In genomic region chr10:42578698-42579474, GRCm38 (mm10) we compare ENCODE assay signal across 16 mouse cellular contexts. TPM values are rescaled to one million over a fixed set of nuclear protein-coding genes. Genes with fewer than 3 reads are reported as not detected.
DNase-seq lines count a peak whose midpoint lies in the region; ATAC-seq lines count a peak whose summit lies in the region.
"Had no signal": no experiment of that assay in that cellular context is flagged by ENCODE, and none has a peak within 500 bp of the region (broad histone marks: within the 10 kb centered on the region; RNA-seq: fewer than 3 reads in every experiment).

No protein-coding gene starts in this region.

- H3K9ac ChIP-seq in heart, embryonic 12.5 days = no peak overlapping the region
- no peak overlapping the region for H3K9ac ChIP-seq in limb, embryonic 11.5 days (ENCODE audit: low read length)
- H3K9ac ChIP-seq in forebrain, embryonic 12.5 days = peak overlapping the region; percentile 97
- H3K9ac ChIP-seq in midbrain, embryonic 15.5 days = no peak overlapping the region
- H3K9ac ChIP-seq: neural tube, embryonic 13.5 days; stomach, embryonic 15.5 days had no signal

- 1% methylated on average over 22 of the region's 22 CpGs for WGBS in heart, embryonic 12.5 days
- WGBS in limb, embryonic 11.5 days = 1% methylated on average over 22 of the region's 22 CpGs
- WGBS in limb, embryonic 10.5 days = under 1% methylated on average over 22 of the region's 22 CpGs
- WGBS in forebrain, embryonic 12.5 days = 1% methylated on average over 22 of the region's 22 CpGs
- WGBS in midbrain, embryonic 15.5 days = 1% methylated on average over 22 of the region's 22 CpGs

- H3K4me1 ChIP-seq in heart, embryonic 12.5 days (replicated peaks) = peaks cover 35% of the 10 kb centered on the region
- peaks cover 17% of the 10 kb centered on the region for H3K4me1 ChIP-seq in limb, embryonic 11.5 days (ENCODE audit: control insufficient read depth, insufficient read depth, low read length)
- peaks cover 38% of the 10 kb centered on the region for H3K4me1 ChIP-seq in limb, embryonic 10.5 days
- peaks cover 61% of the 10 kb centered on the region for H3K4me1 ChIP-seq in forebrain, embryonic 12.5 days
- H3K4me1 ChIP-seq in midbrain, embryonic 15.5 days = peaks cover 41% of the 10 kb centered on the region

- peak overlapping the region; percentile 55 for H3K4me2 ChIP-seq in heart, embryonic 12.5 days
- no peak overlapping the region for H3K4me2 ChIP-seq in limb, embryonic 11.5 days (ENCODE audit: low read depth, severe bottlenecking)
- peak overlapping the region; percentile 73 for H3K4me2 ChIP-seq in forebrain, embryonic 12.5 days
- peak overlapping the region; percentile 43 for H3K4me2 ChIP-seq in midbrain, embryonic 15.5 days
- H3K4me2 ChIP-seq: neural tube, embryonic 13.5 days had no signal

- intact Hi-C loops in heart, postnatal 25 days (cut with DNase I) = no loop called here

- no peak for ATAC-seq in heart, embryonic 12.5 days (ENCODE audit: insufficient number of reproducible peaks, low FRiP score)
- ATAC-seq in limb, embryonic 11.5 days (ENCODE audit: insufficient number of reproducible peaks, low FRiP score, low TSS enrichment, low read depth) = no peak
- no peak for ATAC-seq in forebrain, embryonic 12.5 days (ENCODE audit: low FRiP score)
- ATAC-seq in midbrain, embryonic 15.5 days (replicated peaks) = no peak

- peaks cover 91% of the 10 kb centered on the region for H3K27me3 ChIP-seq in heart, embryonic 12.5 days (replicated peaks)
- H3K27me3 ChIP-seq in limb, embryonic 11.5 days (ENCODE audit: control insufficient read depth, insufficient read depth, low read length) = peaks cover 91% of the 10 kb centered on the region
- H3K27me3 ChIP-seq in limb, embryonic 10.5 days (ENCODE audit: low read depth, poor library complexity, severe bottlenecking) = peaks cover 100% of the 10 kb centered on the region
- peaks cover 28% of the 10 kb centered on the region for H3K27me3 ChIP-seq in forebrain, embryonic 12.5 days
- H3K27me3 ChIP-seq in midbrain, embryonic 15.5 days (replicated peaks) = peaks cover 67% of the 10 kb centered on the region

- peak overlapping the region; percentile 29; the same call in 1 of the 2 replicates for H3K4me3 ChIP-seq in heart, embryonic 12.5 days
- no peak overlapping the region for H3K4me3 ChIP-seq in limb, embryonic 11.5 days (ENCODE audit: low read depth, low read length)
- H3K4me3 ChIP-seq in limb, embryonic 10.5 days = no peak overlapping the region
- H3K4me3 ChIP-seq in forebrain, embryonic 12.5 days (replicated peaks) = peak overlapping the region; percentile 72
- H3K4me3 ChIP-seq in midbrain, embryonic 15.5 days = peak overlapping the region; percentile 23
- H3K4me3 ChIP-seq: neural tube, embryonic 13.5 days; stomach, embryonic 15.5 days had no signal

- no peaks in the 10 kb centered on the region for H3K36me3 ChIP-seq in heart, embryonic 12.5 days
- H3K36me3 ChIP-seq in limb, embryonic 11.5 days (ENCODE audit: control insufficient read depth, insufficient read depth, low read length) = no peaks in the 10 kb centered on the region
- no peaks in the 10 kb centered on the region for H3K36me3 ChIP-seq in limb, embryonic 10.5 days
- H3K36me3 ChIP-seq in forebrain, embryonic 12.5 days (replicated peaks) = peaks cover 27% of the 10 kb centered on the region
- H3K36me3 ChIP-seq in midbrain, embryonic 15.5 days (replicated peaks) = no peaks in the 10 kb centered on the region
- H3K36me3 ChIP-seq: neural tube, embryonic 13.5 days; stomach, embryonic 15.5 days had no signal

- DNase-seq in heart, postnatal 25 days (ENCODE audit: low spot score) = no peak
- DNase-seq in limb, embryonic 11.5 days (ENCODE audit: low spot score) = peak; percentile 41
- DNase-seq in limb, embryonic 10.5 days (ENCODE audit: low spot score) = no peak
- DNase-seq in cerebellum, adult 8-10 months = no peak
- DNase-seq in right cerebral cortex, adult 2 months (ENCODE audit: low spot score in 2 of 2) = no peak
- DNase-seq: cerebellum, postnatal 36 days; gastrocnemius, postnatal 25 days; kidney, postnatal 36 days; lung, postnatal 14 days; right cerebral cortex, postnatal 25 days had no signal

- no peak overlapping the region for H3K27ac ChIP-seq in heart, embryonic 12.5 days (ENCODE audit: poor library complexity, severe bottlenecking)
- H3K27ac ChIP-seq in limb, embryonic 11.5 days (replicated peaks; ENCODE audit: low read depth, low read length) = no peak overlapping the region
- H3K27ac ChIP-seq in limb, embryonic 10.5 days = no peak overlapping the region
- H3K27ac ChIP-seq in forebrain, embryonic 12.5 days = peak overlapping the region; percentile 90
- H3K27ac ChIP-seq in midbrain, embryonic 15.5 days = no peak overlapping the region
- H3K27ac ChIP-seq: neural tube, embryonic 13.5 days; stomach, embryonic 15.5 days had no signal

- no peaks in the 10 kb centered on the region for H3K9me3 ChIP-seq in heart, embryonic 12.5 days (replicated peaks)
- no peaks in the 10 kb centered on the region for H3K9me3 ChIP-seq in limb, embryonic 11.5 days (ENCODE audit: control insufficient read depth, low read length)
- no peaks in the 10 kb centered on the region for H3K9me3 ChIP-seq in limb, embryonic 10.5 days (replicated peaks)
- H3K9me3 ChIP-seq in forebrain, embryonic 12.5 days = no peaks in the 10 kb centered on the region
- no peaks in the 10 kb centered on the region for H3K9me3 ChIP-seq in midbrain, embryonic 15.5 days
- H3K9me3 ChIP-seq: neural tube, embryonic 13.5 days; stomach, embryonic 15.5 days had no signal

RNA-seq across cellular contexts. Expression of gene Nr2e1, which starts 4.5 kb away (rescaled TPM):
- polyA plus RNA-seq in heart, embryonic 12.5 days (2016; fragmentation: Nextera tagmentation; extraction: Ambion mirVana) = 0.08 TPM in 1 of 2 replicates, not detected in the other
- total RNA-seq in heart, postnatal 25 days (2021) = not detected
- not detected in 2 replicates for polyA plus RNA-seq in limb, embryonic 11.5 days (2014; fragmentation: Nextera tagmentation; extraction: Ambion mirVana)
- polyA plus RNA-seq in limb, embryonic 10.5 days (2016; fragmentation: Nextera tagmentation; extraction: Ambion mirVana) = not detected in 2 replicates
- 104 TPM in 2 replicates for polyA plus RNA-seq in forebrain, embryonic 12.5 days (2016; fragmentation: Nextera tagmentation; extraction: Ambion mirVana)
- 5.3 and 6.5 TPM in 2 replicates for polyA plus RNA-seq in midbrain, embryonic 15.5 days (2015; fragmentation: Nextera tagmentation; extraction: Ambion mirVana)
- total RNA-seq: adrenal gland, postnatal 4 days; gastrocnemius, postnatal 25 days had no signal
- polyA plus RNA-seq: neural tube, embryonic 13.5 days had no signal

RNA-seq across cellular contexts. Expression of gene Ostm1, which starts 4.7 kb away (rescaled TPM):
- 28.5 and 28.6 TPM in 2 replicates for polyA plus RNA-seq in heart, embryonic 12.5 days (2016; fragmentation: Nextera tagmentation; extraction: Ambion mirVana)
- total RNA-seq in heart, postnatal 25 days (2021) = 10 to 100 TPM; 16.0 to 16.6 TPM
- 8.0 and 8.2 TPM in 2 replicates for polyA plus RNA-seq in limb, embryonic 11.5 days (2014; fragmentation: Nextera tagmentation; extraction: Ambion mirVana)
- 8.4 and 8.9 TPM in 2 replicates for polyA plus RNA-seq in limb, embryonic 10.5 days (2016; fragmentation: Nextera tagmentation; extraction: Ambion mirVana)
- 63.1 and 65.4 TPM in 2 replicates for polyA plus RNA-seq in forebrain, embryonic 12.5 days (2016; fragmentation: Nextera tagmentation; extraction: Ambion mirVana)
- polyA plus RNA-seq in midbrain, embryonic 15.5 days (2015; fragmentation: Nextera tagmentation; extraction: Ambion mirVana) = 37.2 and 39.7 TPM in 2 replicates

Comparison
In these comparisons a context has a peak if more than half of its experiments do, and no peak if none do; other contexts are left out.
1. H3K4me3 ChIP-seq: peak in heart, embryonic 12.5 days (single experiment), forebrain, embryonic 12.5 days (single experiment) and midbrain, embryonic 15.5 days (single experiment); none in limb, embryonic 11.5 days (single experiment) and limb, embryonic 10.5 days (single experiment).
2. RNA of gene Nr2e1, which starts 4.5 kb away (polyA plus RNA-seq): 104 TPM in forebrain, embryonic 12.5 days; 5.3 to 6.5 TPM in midbrain, embryonic 15.5 days, 0.08 TPM in heart, embryonic 12.5 days, not detected in limb, embryonic 11.5 days and not detected in limb, embryonic 10.5 days; every median in the first group is over 10 times any median in the second.